Mouse (Mus musculus): Measurements from ENCODE around the gene Tmem135. TPM values are rescaled to one million over a fixed set of nuclear protein-coding genes. Genes with fewer than 3 reads are reported as not detected.

The Tmem135 gene
- polyA plus RNA-seq, 1 experiment from 2014 or later: 29.4 TPM

DNA sequence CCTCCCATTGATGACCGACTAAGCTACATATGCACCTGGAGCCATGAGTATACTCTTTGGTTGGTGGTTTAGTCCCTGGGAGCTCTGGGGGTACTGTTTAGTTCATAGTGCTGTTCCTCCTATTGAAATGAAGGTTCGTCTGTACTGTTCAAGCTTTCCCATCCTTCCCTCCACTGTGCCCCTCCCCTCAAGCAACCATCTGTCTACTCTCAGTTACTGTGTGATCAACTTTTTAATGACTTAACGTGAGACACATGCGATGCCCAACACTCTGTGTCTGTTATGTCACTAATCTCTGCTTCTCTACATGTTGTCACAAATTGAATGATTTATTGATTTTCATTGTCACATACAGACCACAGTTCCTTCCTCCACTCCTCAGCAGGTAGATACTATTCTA is 164.4 kb downstream of the Tmem135 start:
- H3K4me2 ChIP-seq (ENCODE audit: low read length): no peak overlapping the region
- no peak overlapping the region for H3K9ac ChIP-seq (ENCODE audit: low read depth, low read length)
- H3K27me3 ChIP-seq (replicated peaks; ENCODE audit: control insufficient read depth, insufficient read depth, low read length): no peaks in the 10 kb centered on the region
- H3K4me1 ChIP-seq (ENCODE audit: control insufficient read depth, insufficient read depth, low read depth, low read length): no peaks in the 10 kb centered on the region
- no peak overlapping the region for H3K27ac ChIP-seq (ENCODE audit: low read depth, low read length)
- 0 out of 2 replicates have a peak, but pooled peaks cover 3% of the 10 kb centered on the region for H3K9me3 ChIP-seq (ENCODE audit: control insufficient read depth, low read length)
- no peaks in the 10 kb centered on the region for H3K36me3 ChIP-seq (ENCODE audit: control insufficient read depth, insufficient read depth, low read length)
- no peak for ATAC-seq
- H3K4me3 ChIP-seq (ENCODE audit: low read length): no peak overlapping the region
- 75% methylated on average over 4 of the region's 4 CpGs for WGBS

DNA sequence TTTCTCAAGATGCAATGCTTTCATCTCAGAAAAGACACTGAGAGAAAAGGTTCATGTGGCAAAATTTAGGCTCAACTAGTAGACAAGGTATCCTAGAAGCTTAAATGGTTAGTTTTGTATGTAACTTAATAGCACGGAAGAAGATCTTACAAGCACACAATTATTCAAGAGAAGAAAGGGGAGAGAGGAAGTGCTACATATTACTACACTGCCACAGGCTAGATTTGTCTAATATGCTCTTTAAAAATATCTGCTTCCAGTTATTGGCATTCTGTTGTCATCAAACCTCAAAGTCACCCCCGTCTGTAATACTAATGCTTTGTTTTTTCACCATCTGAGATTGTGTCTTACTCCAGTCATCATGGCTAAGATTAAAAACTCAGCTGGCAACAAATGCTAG is 167.4 kb downstream of the Tmem135 start:
- no peak for ATAC-seq
- 93% methylated on average over 2 of the region's 2 CpGs for WGBS

DNA sequence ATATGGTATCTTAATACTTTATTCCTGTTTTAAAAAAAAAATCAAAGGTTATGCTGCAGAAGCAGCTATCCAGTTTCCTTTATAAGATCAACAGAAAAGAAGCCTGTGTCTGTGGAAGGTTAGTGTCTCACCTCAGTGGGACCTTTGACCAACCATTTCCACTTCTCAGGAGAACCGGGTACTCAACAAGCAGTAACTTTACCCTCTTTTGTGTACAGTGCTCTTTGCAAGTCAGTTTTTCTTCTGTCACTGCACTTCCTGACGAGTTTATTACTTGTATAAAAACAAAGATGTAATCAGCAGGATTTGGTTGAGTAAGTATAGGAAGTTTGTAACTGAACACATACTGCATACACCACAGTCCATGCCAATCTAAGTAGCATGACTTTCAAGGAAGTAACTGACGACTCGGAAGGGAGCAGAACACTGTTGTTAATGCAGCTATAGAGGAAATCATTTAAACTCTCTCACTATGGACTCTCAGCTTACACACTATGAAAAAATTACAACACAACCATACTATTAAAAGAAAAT is 168.0 kb downstream of the Tmem135 start:
- Histone ChIP-seq H3K4me1 (ENCODE audit: control insufficient read depth, insufficient read depth, low read depth, low read length) (no peaks in the 10 kb centered on the region), H3K27ac (ENCODE audit: low read depth, low read length) (no peak overlapping the region), H3K27me3 (replicated peaks; ENCODE audit: control insufficient read depth, insufficient read depth, low read length) (no peaks in the 10 kb centered on the region), H3K9ac (ENCODE audit: low read depth, low read length) (no peak overlapping the region), H3K9me3 (ENCODE audit: control insufficient read depth, low read length) (0 out of 2 replicates have a peak, but pooled peaks cover 3% of the 10 kb centered on the region), H3K4me3 (ENCODE audit: low read length) (no peak overlapping the region), H3K4me2 (ENCODE audit: low read length) (no peak overlapping the region), H3K36me3 (ENCODE audit: control insufficient read depth, insufficient read depth, low read length) (no peaks in the 10 kb centered on the region)
- WGBS: 78% methylated on average over 4 of the region's 4 CpGs
- ATAC-seq: no peak

More for the DNA sequence above, 167.4 kb downstream of the Tmem135 start:
- 0 out of 2 replicates have a peak, but pooled peaks cover 3% of the 10 kb centered on the region for H3K9me3 ChIP-seq (ENCODE audit: control insufficient read depth, low read length)
- H3K36me3 ChIP-seq (ENCODE audit: control insufficient read depth, insufficient read depth, low read length): no peaks in the 10 kb centered on the region
- H3K27ac ChIP-seq (ENCODE audit: low read depth, low read length): no peak overlapping the region
- no peaks in the 10 kb centered on the region for H3K27me3 ChIP-seq (replicated peaks; ENCODE audit: control insufficient read depth, insufficient read depth, low read length)
- H3K4me1 ChIP-seq (ENCODE audit: control insufficient read depth, insufficient read depth, low read depth, low read length): no peaks in the 10 kb centered on the region
- H3K9ac ChIP-seq (ENCODE audit: low read depth, low read length): no peak overlapping the region
- no peak overlapping the region for H3K4me2 ChIP-seq (ENCODE audit: low read length)
- H3K4me3 ChIP-seq (ENCODE audit: low read length): no peak overlapping the region

DNA sequence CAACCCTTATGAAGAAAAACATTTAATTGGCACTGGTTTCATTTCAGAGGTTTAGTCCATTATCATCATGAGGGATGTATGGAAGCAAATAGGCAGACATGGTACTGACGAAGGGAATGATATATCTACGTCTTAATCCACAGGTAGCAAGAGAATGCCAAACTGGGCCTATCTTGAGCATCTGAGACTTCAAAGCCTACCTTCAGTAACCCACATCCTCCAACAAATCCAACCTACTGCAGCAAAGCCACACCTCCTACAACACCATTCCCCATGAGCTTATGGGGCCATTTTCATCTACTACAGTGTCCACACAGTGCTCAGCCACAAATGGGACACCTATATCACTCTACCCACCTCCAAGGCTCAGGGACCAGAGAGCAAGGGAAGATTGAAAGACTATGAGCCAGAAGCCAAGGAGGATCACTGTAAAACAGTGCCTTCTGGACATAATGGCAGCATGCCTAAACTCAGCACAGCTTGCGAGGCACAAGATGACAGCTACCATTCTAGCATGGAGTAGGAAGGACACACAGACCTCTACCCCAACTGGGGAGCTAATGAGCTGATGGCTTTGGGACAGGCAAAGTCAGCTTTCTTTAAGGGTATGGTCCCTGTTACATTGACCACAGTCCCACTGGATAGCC is 171.4 kb downstream of the Tmem135 start:
- Histone ChIP-seq H3K27me3 (replicated peaks; ENCODE audit: control insufficient read depth, insufficient read depth, low read length) (no peaks in the 10 kb centered on the region), H3K4me2 (ENCODE audit: low read length) (no peak overlapping the region), H3K27ac (ENCODE audit: low read depth, low read length) (no peak overlapping the region), H3K9ac (ENCODE audit: low read depth, low read length) (no peak overlapping the region), H3K36me3 (ENCODE audit: control insufficient read depth, insufficient read depth, low read length) (no peaks in the 10 kb centered on the region), H3K9me3 (ENCODE audit: control insufficient read depth, low read length) (no peaks in the 10 kb centered on the region), H3K4me3 (ENCODE audit: low read length) (no peak overlapping the region), H3K4me1 (ENCODE audit: control insufficient read depth, insufficient read depth, low read depth, low read length) (0 out of 2 replicates have a peak, but pooled peaks cover 2% of the 10 kb centered on the region)
- no peak for ATAC-seq
- WGBS: 95% methylated on average over 3 of the region's 3 CpGs

DNA sequence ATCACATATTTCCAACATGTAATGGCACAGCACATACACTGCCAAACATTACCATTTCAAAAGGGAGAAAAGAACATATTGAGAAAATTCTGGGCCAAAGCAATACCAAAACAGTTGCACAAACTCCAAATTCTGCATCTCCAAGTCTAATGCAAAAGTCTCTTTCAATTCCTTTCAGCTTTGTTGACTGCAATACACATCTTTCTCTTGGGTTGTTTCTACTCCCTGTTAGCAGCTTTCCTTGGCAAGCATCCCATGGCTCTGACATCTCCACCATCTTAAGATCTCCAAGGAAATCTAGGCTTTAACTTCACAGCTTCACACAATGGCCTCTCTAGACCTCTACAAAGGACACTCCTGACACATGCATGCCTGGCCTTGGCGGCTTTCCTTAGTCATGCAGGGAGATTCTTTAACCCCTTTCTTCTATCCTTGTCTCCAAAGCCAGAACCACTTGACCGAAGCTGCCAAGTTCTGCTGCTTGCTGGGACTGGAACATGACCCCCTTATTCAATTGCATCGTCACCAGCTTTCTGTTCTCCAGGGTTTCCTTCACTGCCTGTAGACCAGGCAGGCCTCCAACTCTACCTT is 172.7 kb downstream of the Tmem135 start:
- H3K4me2 ChIP-seq (ENCODE audit: low read length): no peak overlapping the region
- H3K4me1 ChIP-seq (ENCODE audit: control insufficient read depth, insufficient read depth, low read depth, low read length): 0 out of 2 replicates have a peak, but pooled peaks cover 2% of the 10 kb centered on the region
- H3K36me3 ChIP-seq (ENCODE audit: control insufficient read depth, insufficient read depth, low read length): no peaks in the 10 kb centered on the region
- no peak overlapping the region for H3K9ac ChIP-seq (ENCODE audit: low read depth, low read length)
- H3K27me3 ChIP-seq (replicated peaks; ENCODE audit: control insufficient read depth, insufficient read depth, low read length): no peaks in the 10 kb centered on the region
- WGBS: 77% methylated on average over 3 of the region's 3 CpGs
- peak; percentile 52; the same call in 1 of the 2 replicates for ATAC-seq
- no peak overlapping the region for H3K4me3 ChIP-seq (ENCODE audit: low read length)
- no peak overlapping the region for H3K27ac ChIP-seq (ENCODE audit: low read depth, low read length)
- H3K9me3 ChIP-seq (ENCODE audit: control insufficient read depth, low read length): no peaks in the 10 kb centered on the region

DNA sequence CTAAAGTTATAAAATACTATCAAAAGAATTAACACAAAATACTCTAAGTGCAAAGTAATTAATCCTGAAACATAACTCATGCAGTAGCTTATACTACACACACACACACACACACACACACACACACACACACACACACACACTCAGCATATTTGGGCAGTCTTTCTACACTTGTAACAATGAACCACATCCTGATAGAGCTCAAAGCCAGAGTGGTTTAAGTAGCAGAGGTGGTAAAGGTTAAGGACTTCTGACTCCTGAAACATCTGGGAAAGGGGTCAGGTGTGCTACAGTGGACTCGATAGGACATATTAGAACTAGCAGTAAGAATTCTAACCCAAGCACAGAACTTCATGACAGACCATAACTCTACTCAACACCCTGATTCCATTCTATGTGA is 181.4 kb downstream of the Tmem135 start:
- Histone ChIP-seq H3K9me3 (ENCODE audit: control insufficient read depth, low read length) (no peaks in the 10 kb centered on the region), H3K27ac (ENCODE audit: low read depth, low read length) (no peak overlapping the region), H3K4me3 (ENCODE audit: low read length) (no peak overlapping the region), H3K9ac (ENCODE audit: low read depth, low read length) (no peak overlapping the region), H3K36me3 (ENCODE audit: control insufficient read depth, insufficient read depth, low read length) (no peaks in the 10 kb centered on the region), H3K27me3 (replicated peaks; ENCODE audit: control insufficient read depth, insufficient read depth, low read length) (no peaks in the 10 kb centered on the region), H3K4me1 (ENCODE audit: control insufficient read depth, insufficient read depth, low read depth, low read length) (no peaks in the 10 kb centered on the region), H3K4me2 (ENCODE audit: low read length) (no peak overlapping the region)
- 96% methylated on average over 1 of the region's 1 CpGs for WGBS
- no peak for ATAC-seq

DNA sequence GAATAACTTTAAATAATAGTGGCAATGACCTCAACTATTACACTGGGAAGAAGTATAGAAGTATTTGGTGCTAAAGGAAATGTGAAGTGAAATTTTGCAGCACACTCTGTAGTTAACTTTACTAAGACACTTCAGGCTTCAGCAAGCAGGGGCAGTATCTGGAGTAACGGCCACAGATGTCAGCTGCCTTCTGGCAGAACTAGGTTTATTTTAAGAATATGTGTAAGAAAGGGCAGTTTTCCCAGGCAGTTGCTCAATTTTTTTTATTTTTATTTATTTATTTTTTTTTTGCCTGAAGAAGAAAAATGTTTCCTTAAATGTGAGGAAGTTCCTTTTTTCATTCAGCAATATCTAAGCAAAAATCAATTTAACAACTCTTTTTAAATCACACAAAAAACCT is 187.4 kb downstream of the Tmem135 start:
- no peak overlapping the region for H3K4me2 ChIP-seq (ENCODE audit: low read length)
- no peak overlapping the region for H3K9ac ChIP-seq (ENCODE audit: low read depth, low read length)
- H3K9me3 ChIP-seq (ENCODE audit: control insufficient read depth, low read length): no peaks in the 10 kb centered on the region
- H3K36me3 ChIP-seq (ENCODE audit: control insufficient read depth, insufficient read depth, low read length): no peaks in the 10 kb centered on the region
- no peak overlapping the region for H3K27ac ChIP-seq (ENCODE audit: low read depth, low read length)
- ATAC-seq: no peak
- H3K4me3 ChIP-seq (ENCODE audit: low read length): no peak overlapping the region
- H3K27me3 ChIP-seq (replicated peaks; ENCODE audit: control insufficient read depth, insufficient read depth, low read length): no peaks in the 10 kb centered on the region
- WGBS: 52% methylated on average over 1 of the region's 1 CpGs
- H3K4me1 ChIP-seq (ENCODE audit: control insufficient read depth, insufficient read depth, low read depth, low read length): no peaks in the 10 kb centered on the region

DNA sequence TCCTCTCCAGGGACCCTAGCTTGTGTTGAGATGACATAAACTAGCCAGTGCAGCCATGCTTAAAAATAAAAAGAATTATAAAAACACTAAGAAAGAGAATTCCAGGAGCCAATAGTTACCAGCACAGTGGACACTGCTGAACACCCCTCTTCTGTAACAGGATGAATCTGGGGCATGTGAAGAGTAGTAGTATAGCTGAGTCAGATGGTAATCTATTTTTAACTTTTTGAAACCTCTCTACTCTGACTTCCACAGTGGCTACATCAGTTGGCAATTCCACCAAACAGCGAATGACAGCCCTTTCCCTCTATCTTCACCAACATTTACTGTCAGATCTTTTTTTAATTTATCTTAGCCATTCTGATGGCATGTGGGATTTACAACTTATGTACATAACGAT is 187.9 kb downstream of the Tmem135 start:
- Histone ChIP-seq H3K4me3 (ENCODE audit: low read length) (no peak overlapping the region), H3K4me1 (ENCODE audit: control insufficient read depth, insufficient read depth, low read depth, low read length) (no peaks in the 10 kb centered on the region), H3K36me3 (ENCODE audit: control insufficient read depth, insufficient read depth, low read length) (no peaks in the 10 kb centered on the region), H3K27me3 (replicated peaks; ENCODE audit: control insufficient read depth, insufficient read depth, low read length) (no peaks in the 10 kb centered on the region), H3K9ac (ENCODE audit: low read depth, low read length) (no peak overlapping the region), H3K27ac (ENCODE audit: low read depth, low read length) (no peak overlapping the region), H3K4me2 (ENCODE audit: low read length) (no peak overlapping the region), H3K9me3 (ENCODE audit: control insufficient read depth, low read length) (no peaks in the 10 kb centered on the region)
- WGBS: 90% methylated on average over 2 of the region's 2 CpGs
- ATAC-seq: peak; percentile 42; the same call in 1 of the 2 replicates

DNA sequence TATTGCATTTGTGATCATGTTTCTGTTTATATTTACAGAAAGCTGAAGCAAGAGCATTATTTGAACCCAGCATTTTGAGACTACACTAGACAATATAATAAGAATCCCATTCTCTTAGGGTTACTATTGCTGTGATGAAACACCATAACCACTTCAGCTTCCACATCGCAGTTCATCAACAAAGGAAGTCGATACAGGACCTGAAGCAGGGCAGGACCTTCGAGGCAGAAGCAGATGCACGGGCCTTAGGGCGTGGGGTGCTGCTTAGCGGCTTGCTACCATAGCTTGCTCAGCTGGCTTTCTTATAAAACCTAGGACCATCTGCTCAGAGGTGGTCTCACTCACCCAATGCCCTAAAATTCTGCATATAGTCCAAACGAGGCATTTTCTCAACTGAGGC is 188.3 kb downstream of the Tmem135 start:
- Histone ChIP-seq H3K4me2 (ENCODE audit: low read length) (no peak overlapping the region), H3K9ac (ENCODE audit: low read depth, low read length) (no peak overlapping the region), H3K9me3 (ENCODE audit: control insufficient read depth, low read length) (no peaks in the 10 kb centered on the region), H3K4me1 (ENCODE audit: control insufficient read depth, insufficient read depth, low read depth, low read length) (no peaks in the 10 kb centered on the region; the same call in 1 of the 2 replicates), H3K27me3 (replicated peaks; ENCODE audit: control insufficient read depth, insufficient read depth, low read length) (no peaks in the 10 kb centered on the region), H3K4me3 (ENCODE audit: low read length) (no peak overlapping the region), H3K36me3 (ENCODE audit: control insufficient read depth, insufficient read depth, low read length) (no peaks in the 10 kb centered on the region), H3K27ac (ENCODE audit: low read depth, low read length) (no peak overlapping the region)
- no peak for ATAC-seq
- WGBS: 70% methylated on average over 7 of the region's 7 CpGs

All from hindbrain, embryonic 16.5 days (tissue).